23 mouse cellular contexts compared by ENCODE assay signal in the genomic region with DNA sequence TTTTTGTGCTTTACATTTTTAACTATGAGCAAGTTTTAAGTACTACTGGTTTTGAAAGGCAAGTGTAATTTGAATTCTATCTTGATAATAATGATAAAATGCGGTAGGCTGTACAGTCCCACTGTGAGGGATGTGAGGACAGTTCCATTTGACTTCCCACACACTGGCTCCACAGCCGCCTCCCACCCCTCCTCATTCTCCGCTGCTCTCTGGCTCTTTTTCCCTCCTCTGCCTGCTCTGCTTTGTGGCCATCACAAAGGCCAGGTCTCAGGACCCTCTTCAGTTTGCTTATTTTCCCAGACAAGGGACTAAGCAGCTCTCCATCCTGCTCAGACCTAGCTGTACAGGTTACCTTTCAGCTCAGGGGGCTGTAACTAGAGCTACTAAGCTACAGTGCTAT.
"Had no signal": no experiment of that assay in that cellular context is flagged by ENCODE, and none has a peak within 500 bp of the region (broad histone marks: within the 10 kb centered on the region; RNA-seq: fewer than 3 reads in every experiment).

No protein-coding gene starts in this region.

- H3K9ac ChIP-seq: heart, embryonic 13.5 days; heart, embryonic 15.5 days; hindbrain, embryonic 13.5 days; hindbrain, embryonic 15.5 days; limb, embryonic 13.5 days; limb, embryonic 15.5 days; liver, embryonic 12.5 days had no signal

- H3K4me2 ChIP-seq: heart, embryonic 11.5 days; heart, embryonic 13.5 days; heart, embryonic 15.5 days; hindbrain, embryonic 13.5 days; hindbrain, embryonic 15.5 days; limb, embryonic 13.5 days; limb, embryonic 15.5 days; liver, embryonic 12.5 days had no signal

- H3K27me3 ChIP-seq: heart, embryonic 13.5 days; heart, embryonic 15.5 days; hindbrain, embryonic 13.5 days; hindbrain, embryonic 15.5 days; limb, embryonic 13.5 days; limb, embryonic 15.5 days; liver, embryonic 12.5 days had no signal

- H3K27ac ChIP-seq: heart, adult 2 months; heart, embryonic 13.5 days; heart, embryonic 15.5 days; hindbrain, embryonic 13.5 days; hindbrain, embryonic 15.5 days; hindbrain, postnatal 0 days; limb, embryonic 13.5 days; limb, embryonic 15.5 days; liver, embryonic 12.5 days had no signal

- DNase-seq: gastrocnemius, postnatal 14 days; gastrocnemius, postnatal 36 days; heart, adult 11 months; heart, adult 2 months; heart, postnatal 14 days; heart, postnatal 36 days; kidney, adult 11 months; kidney, adult 2 months; kidney, adult 9 months; kidney, postnatal 25 days; layer of hippocampus, adult 9-11 months; layer of hippocampus, postnatal 36 days; left cerebral cortex, postnatal 4 days had no signal

- H3K9me3 ChIP-seq: heart, embryonic 13.5 days; heart, embryonic 15.5 days; hindbrain, embryonic 13.5 days; hindbrain, embryonic 15.5 days; limb, embryonic 13.5 days; limb, embryonic 15.5 days; liver, embryonic 12.5 days had no signal

- H3K4me3 ChIP-seq: heart, adult 2 months; heart, embryonic 13.5 days; heart, embryonic 15.5 days; hindbrain, embryonic 13.5 days; hindbrain, embryonic 15.5 days; limb, embryonic 13.5 days; limb, embryonic 15.5 days; liver, embryonic 12.5 days had no signal

- ATAC-seq: hindbrain, postnatal 0 days; intestine, embryonic 16.5 days; liver, embryonic 12.5 days had no signal

- H3K36me3 ChIP-seq: heart, embryonic 13.5 days; heart, embryonic 15.5 days; hindbrain, embryonic 13.5 days; hindbrain, embryonic 15.5 days; limb, embryonic 13.5 days; limb, embryonic 15.5 days; liver, embryonic 12.5 days had no signal

- H3K4me1 ChIP-seq: hindbrain, embryonic 15.5 days; limb, embryonic 15.5 days; liver, embryonic 12.5 days had no signal
